Mouse (Mus musculus) limb, embryonic 14.5 days (tissue): ENCODE results near the gene Tnfrsf1b. TPM values are rescaled to one million over a fixed set of nuclear protein-coding genes. Genes with fewer than 3 reads are reported as not detected.
A peak's percentile ranks its signal among the peaks of the same experiment; 100 is the strongest.

Experiments
- ATAC-seq: fragments of 200-750 bp; cut with Nextera tagmentation; 2 replicates; pipeline ENCODE4 v1.8.0; 2017; ENCODE audit warnings: low read depth, moderate number of reproducible peaks, moderate TSS enrichment; ENCODE audit not compliant: low FRiP score
- DNase-seq: peaks from one replicate; pipeline ENCODE4 v3.0.0-alpha.2; 2015; ENCODE audit warnings: low spot score
- H3K27ac ChIP-seq: fragments of 300-500 bp; sonication (generic); replicated peaks from 2 replicates; pipeline ENCODE4 v1.5.1; 2014; ENCODE audit warnings: low read depth, mild to moderate bottlenecking, low read length, moderate library complexity, mixed read lengths
- H3K27me3 ChIP-seq: fragments of 300-500 bp; sonication (generic); 2 replicates; pipeline ENCODE4 v1.6.1; 2014; ENCODE audit warnings: low read length, mixed read lengths; ENCODE audit not compliant: control insufficient read depth, insufficient read depth
- H3K36me3 ChIP-seq: fragments of 300-500 bp; sonication (generic); 2 replicates; pipeline ENCODE4 v1.6.1; 2014; ENCODE audit warnings: mild to moderate bottlenecking, low read length, moderate library complexity, mixed read lengths; ENCODE audit not compliant: control insufficient read depth, insufficient read depth
- H3K4me1 ChIP-seq: fragments of 300-500 bp; sonication (generic); 2 replicates; pipeline ENCODE4 v1.6.1; 2014; ENCODE audit warnings: antibody characterized with exemption, low read length, mixed read lengths; ENCODE audit not compliant: control insufficient read depth, insufficient read depth
- H3K4me2 ChIP-seq: fragments of 300-500 bp; sonication (generic); replicated peaks from 2 replicates; pipeline ENCODE4 v1.6.1; 2014; ENCODE audit warnings: low read depth, mild to moderate bottlenecking, low read length, moderate library complexity; ENCODE audit not compliant: severe bottlenecking
- H3K4me3 ChIP-seq: fragments of 300-500 bp; sonication (generic); replicated peaks from 2 replicates; pipeline ENCODE4 v1.5.1; 2014; ENCODE audit warnings: low read length
- H3K9ac ChIP-seq: fragments of 300-500 bp; sonication (generic); 2 replicates; pipeline ENCODE4 v1.6.1; 2014; ENCODE audit warnings: mild to moderate bottlenecking, low read depth, low read length, moderate library complexity; ENCODE audit not compliant: severe bottlenecking
- H3K9me3 ChIP-seq: fragments of 300-500 bp; sonication (generic); 2 replicates; pipeline ENCODE4 v1.6.1; 2016; ENCODE audit warnings: low read length; ENCODE audit not compliant: control insufficient read depth
- POLR2A ChIP-seq: fragments of 200-500 bp; IDR thresholded peaks from 2 replicates; pipeline ENCODE4 v1.8.0; 2012; ENCODE audit warnings: inconsistent platforms, mild to moderate bottlenecking, moderate library complexity, borderline replicate concordance; ENCODE audit not compliant: insufficient read depth, insufficient read length; ENCODE audit errors: extremely low read depth
- WGBS: fragments of 180-500 bp; shearing (Covaris S2); extraction: QIAGEN DNeasy Blood & Tissue Kit; methylation state at CpG from one replicate; pipeline ENCODE4 v1.1.7; 2014; 5-methylcytosine and 5-hydroxymethylcytosine counted together
- polyA plus RNA-seq, 2 experiments: library from polyadenylated mRNA; depleted of rRNA in 1 of 2; stranded (reverse) in 1 of 2; unstranded in 1 of 2; fragments of >200 nt; fragmentation: Nextera tagmentation in 1 of 2; extraction: Ambion mirVana in 1 of 2; gene quantifications; 2 replicates each; pipeline versions ENCODE4 v1.2.1 to v1.2.3; 2012 to 2014

The Tnfrsf1b gene
- polyA plus RNA-seq (2012; rRNA removed) (3.5 and 5.4 TPM in 2 replicates), polyA plus RNA-seq (2014; fragmentation: Nextera tagmentation; extraction: Ambion mirVana) (3.8 and 3.9 TPM in 2 replicates)

- TF ChIP-seq POLR2A = no peak
- H3K27ac ChIP-seq = no peak within 1 kb of the TSS
Observed at GRCm38 (mm10) chr4:145246173-145247011, at the start of gene Tnfrsf1b. Gene Tnfrsf1b, minus strand, starts transcription at chr4:145246870.

GRCm38 (mm10) chr4:145295589-145296300 lies 49.1 kb upstream of the Tnfrsf1b start:
- Histone ChIP-seq H3K4me1 (no peaks in the 10 kb centered on the region), H3K9ac (no peak overlapping the region), H3K36me3 (no peaks in the 10 kb centered on the region), H3K27me3 (no peaks in the 10 kb centered on the region), H3K9me3 (no peaks in the 10 kb centered on the region), H3K4me2 (no peak overlapping the region), H3K27ac (no peak overlapping the region), H3K4me3 (no peak overlapping the region)
- no peak for ATAC-seq
- no peak for TF ChIP-seq POLR2A
- WGBS = 46% methylated on average over 5 of the region's 5 CpGs
- peak; percentile 60 for DNase-seq

More at GRCm38 (mm10) chr4:145246173-145247011, at the start of gene Tnfrsf1b:
- DNase-seq (peak; percentile 25), ATAC-seq (peak; percentile 55)
- H3K4me1 ChIP-seq = no peaks in the 10 kb centered on the region
- H3K4me2 ChIP-seq = peak within 1 kb of the TSS; percentile 86
- H3K4me3 ChIP-seq = peak within 1 kb of the TSS; percentile 45
- H3K9me3 ChIP-seq = no peaks in the 10 kb centered on the region
- no peaks in the 10 kb centered on the region for H3K36me3 ChIP-seq
- H3K27me3 ChIP-seq = peaks cover 6% of the 10 kb centered on the region
- H3K9ac ChIP-seq = peak within 1 kb of the TSS; percentile 55
- under 1% methylated on average over 42 of the region's 47 CpGs for WGBS

- whole genome bisulfite sequencing = 87% methylated on average over 5 of the region's 5 CpGs
- Histone ChIP-seq H3K4me1 (no peaks in the 10 kb centered on the region), H3K36me3 (no peaks in the 10 kb centered on the region), H3K27me3 (no peaks in the 10 kb centered on the region), H3K9ac (no peak overlapping the region), H3K4me2 (no peak overlapping the region), H3K27ac (no peak overlapping the region), H3K9me3 (no peaks in the 10 kb centered on the region), H3K4me3 (no peak overlapping the region)
- TF ChIP-seq POLR2A = no peak
- no peak for DNase-seq
- no peak for ATAC-seq
Observed at GRCm38 (mm10) chr4:145294588-145294987, 47.9 kb upstream of the Tnfrsf1b start.

GRCm38 (mm10) chr4:145286369-145287120 lies 39.9 kb upstream of the Tnfrsf1b start:
- peak; percentile 83 for DNase-seq
- Histone ChIP-seq H3K36me3 (no peaks in the 10 kb centered on the region), H3K4me3 (no peak overlapping the region), H3K4me1 (no peaks in the 10 kb centered on the region), H3K27ac (no peak overlapping the region), H3K9me3 (no peaks in the 10 kb centered on the region), H3K4me2 (no peak overlapping the region), H3K27me3 (no peaks in the 10 kb centered on the region), H3K9ac (no peak overlapping the region)
- TF ChIP-seq POLR2A = no peak
- WGBS = 43% methylated on average over 4 of the region's 4 CpGs
- ATAC-seq = peak; percentile 37; the same call in 1 of the 2 replicates

GRCm38 (mm10) chr4:145284675-145285074 lies 38.0 kb upstream of the Tnfrsf1b start:
- H3K27me3 ChIP-seq = no peaks in the 10 kb centered on the region
- no peak overlapping the region for H3K9ac ChIP-seq
- ATAC-seq (no peak), DNase-seq (no peak)
- H3K4me3 ChIP-seq = no peak overlapping the region
- no peaks in the 10 kb centered on the region for H3K4me1 ChIP-seq
- TF ChIP-seq POLR2A = no peak
- 94% methylated on average over 4 of the region's 4 CpGs for WGBS
- no peak overlapping the region for H3K27ac ChIP-seq
- H3K36me3 ChIP-seq = no peaks in the 10 kb centered on the region
- no peak overlapping the region for H3K4me2 ChIP-seq
- H3K9me3 ChIP-seq = no peaks in the 10 kb centered on the region
